Mouse (Mus musculus): ENCODE results near the gene Wfikkn2.

The Wfikkn2 gene

DNA sequence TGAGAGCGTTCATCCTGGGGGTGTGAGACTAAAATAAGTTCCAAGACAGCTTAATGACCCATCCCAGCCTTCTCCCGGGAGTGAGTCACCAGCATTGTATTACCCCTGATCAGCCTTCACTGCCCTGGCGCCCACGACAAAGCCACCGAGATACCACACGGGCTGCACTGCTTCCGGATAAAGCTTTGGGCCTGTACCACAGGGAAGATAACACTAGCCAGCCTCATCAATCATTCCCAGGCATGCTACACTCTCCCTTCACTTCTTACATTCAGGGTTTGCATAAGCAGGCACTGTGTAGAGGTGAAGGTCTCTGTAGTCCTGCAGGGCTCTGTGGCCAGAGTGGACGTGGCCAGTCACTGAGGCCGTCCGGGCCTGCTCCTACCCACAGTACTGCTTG, 56.2 kb downstream of the Wfikkn2 start:
- DNase-seq = no peak
